Mouse (Mus musculus): ENCODE data around the gene Fzd2. TPM values are rescaled to one million over a fixed set of nuclear protein-coding genes. Genes with fewer than 3 reads are reported as not detected.
A peak's percentile ranks its signal among the peaks of the same experiment; 100 is the strongest.
"Not testable (repeated sequence)": the region's sequence is repeated elsewhere in the genome, so short reads cannot be mapped to it uniquely, and the experiment has no call there.

Gene Fzd2
- 45.8 and 47.6 TPM in 2 replicates for polyA plus RNA-seq (2015; fragmentation: Nextera tagmentation; extraction: Ambion mirVana)

GRCm38 (mm10) chr11:102604010-102604584 is at the start of gene Fzd2:
Fzd2 (plus strand) TSS chr11:102604396.
- H3K36me3 ChIP-seq = no peaks in the 10 kb centered on the region
- H3K27ac ChIP-seq (replicated peaks) = peak within 1 kb of the TSS; percentile 99
- no peaks in the 10 kb centered on the region for H3K27me3 ChIP-seq
- peak; percentile 93 for ATAC-seq (ENCODE audit: insufficient number of reproducible peaks, low FRiP score, low TSS enrichment, low read depth)
- WGBS = under 1% methylated on average over 28 of the region's 31 CpGs
- H3K4me3 ChIP-seq (replicated peaks) = peak within 1 kb of the TSS; percentile 87
- H3K4me1 ChIP-seq = peaks cover 18% of the 10 kb centered on the region
- peak within 1 kb of the TSS; percentile 72 for H3K4me2 ChIP-seq (replicated peaks)
- H3K9ac ChIP-seq = peak within 1 kb of the TSS; percentile 85
- H3K9me3 ChIP-seq (replicated peaks) = no peaks in the 10 kb centered on the region

GRCm38 (mm10) chr11:102555400-102556030 is 48.7 kb upstream of the Fzd2 start:
- Histone ChIP-seq H3K9me3 (replicated peaks) (no peaks in the 10 kb centered on the region), H3K36me3 (no peaks in the 10 kb centered on the region), H3K27me3 (no peaks in the 10 kb centered on the region), H3K4me2 (replicated peaks) (peak overlapping the region; percentile 57), H3K27ac (replicated peaks) (peak overlapping the region; percentile 96), H3K4me1 (peaks cover 17% of the 10 kb centered on the region), H3K4me3 (replicated peaks) (peak overlapping the region; percentile 100), H3K9ac (peak overlapping the region; percentile 95)
- under 1% methylated on average over 39 of the region's 39 CpGs for WGBS
- ATAC-seq (ENCODE audit: insufficient number of reproducible peaks, low FRiP score, low TSS enrichment, low read depth) = peak; percentile 45

GRCm38 (mm10) chr11:102556031-102556715 is 48.0 kb upstream of the Fzd2 start, which contains the start of gene Gpatch8:
Gpatch8 (minus strand) TSS chr11:102556392.
- peak within 1 kb of the TSS; percentile 100 for H3K4me3 ChIP-seq (replicated peaks)
- H3K27ac ChIP-seq (replicated peaks) = peak within 1 kb of the TSS; percentile 96
- H3K27me3 ChIP-seq = no peaks in the 10 kb centered on the region
- ATAC-seq (ENCODE audit: insufficient number of reproducible peaks, low FRiP score, low TSS enrichment, low read depth) = peak; percentile 98
- peaks cover 15% of the 10 kb centered on the region for H3K4me1 ChIP-seq
- no peaks in the 10 kb centered on the region for H3K9me3 ChIP-seq (replicated peaks)
- H3K4me2 ChIP-seq (replicated peaks) = peak within 1 kb of the TSS; percentile 57
- H3K36me3 ChIP-seq = no peaks in the 10 kb centered on the region
- WGBS = under 1% methylated on average over 45 of the region's 55 CpGs
- H3K9ac ChIP-seq = peak within 1 kb of the TSS; percentile 95

GRCm38 (mm10) chr11:102556716-102557074 is 47.5 kb upstream of the Fzd2 start:
- Histone ChIP-seq H3K27ac (replicated peaks) (peak overlapping the region; percentile 96), H3K36me3 (no peaks in the 10 kb centered on the region), H3K4me2 (replicated peaks) (peak overlapping the region; percentile 57), H3K27me3 (no peaks in the 10 kb centered on the region), H3K9ac (no peak overlapping the region), H3K9me3 (replicated peaks) (no peaks in the 10 kb centered on the region), H3K4me3 (replicated peaks) (peak overlapping the region; percentile 100), H3K4me1 (peaks cover 14% of the 10 kb centered on the region)
- ATAC-seq (ENCODE audit: insufficient number of reproducible peaks, low FRiP score, low TSS enrichment, low read depth) = no peak
- 16% methylated on average over 3 of the region's 3 CpGs for WGBS

- Histone ChIP-seq H3K27ac (replicated peaks) (no peak overlapping the region), H3K4me2 (replicated peaks) (no peak overlapping the region), H3K36me3 (no peaks in the 10 kb centered on the region), H3K27me3 (no peaks in the 10 kb centered on the region), H3K4me3 (replicated peaks) (no peak overlapping the region), H3K4me1 (peaks cover 14% of the 10 kb centered on the region), H3K9ac (no peak overlapping the region), H3K9me3 (replicated peaks) (no peaks in the 10 kb centered on the region)
- no peak for ATAC-seq (ENCODE audit: insufficient number of reproducible peaks, low FRiP score, low TSS enrichment, low read depth)
- WGBS = 88% methylated on average over 1 of the region's 1 CpGs
These were observed 46.8 kb upstream of the Fzd2 start for GRCm38 (mm10) chr11:102557386-102557785.

GRCm38 (mm10) chr11:102558704-102559103 is 45.5 kb upstream of the Fzd2 start:
- no peak for ATAC-seq (ENCODE audit: insufficient number of reproducible peaks, low FRiP score, low TSS enrichment, low read depth)
- Histone ChIP-seq H3K4me1 (peaks cover 11% of the 10 kb centered on the region), H3K9ac (no peak overlapping the region), H3K9me3 (replicated peaks) (no peaks in the 10 kb centered on the region), H3K27me3 (no peaks in the 10 kb centered on the region), H3K4me3 (replicated peaks) (no peak overlapping the region), H3K36me3 (no peaks in the 10 kb centered on the region), H3K27ac (replicated peaks) (no peak overlapping the region), H3K4me2 (replicated peaks) (no peak overlapping the region)
- 95% methylated on average over 4 of the region's 5 CpGs for WGBS

GRCm38 (mm10) chr11:102564952-102565671 is 39.1 kb upstream of the Fzd2 start:
- 83% methylated on average over 14 of the region's 14 CpGs for WGBS
- not testable (repeated sequence) for H3K36me3 ChIP-seq; ATAC-seq (ENCODE audit: insufficient number of reproducible peaks, low FRiP score, low TSS enrichment, low read depth); H3K27ac ChIP-seq (replicated peaks); H3K9ac ChIP-seq; H3K4me1 ChIP-seq; H3K4me3 ChIP-seq (replicated peaks); H3K9me3 ChIP-seq (replicated peaks); H3K4me2 ChIP-seq (replicated peaks); H3K27me3 ChIP-seq

GRCm38 (mm10) chr11:102565741-102566140 is 38.5 kb upstream of the Fzd2 start:
- Histone ChIP-seq H3K27me3 (no peaks in the 10 kb centered on the region), H3K4me2 (replicated peaks) (no peak overlapping the region), H3K27ac (replicated peaks) (no peak overlapping the region), H3K4me3 (replicated peaks) (no peak overlapping the region), H3K9ac (no peak overlapping the region), H3K4me1 (no peaks in the 10 kb centered on the region), H3K36me3 (no peaks in the 10 kb centered on the region), H3K9me3 (replicated peaks) (no peaks in the 10 kb centered on the region)
- ATAC-seq (ENCODE audit: insufficient number of reproducible peaks, low FRiP score, low TSS enrichment, low read depth) = no peak

- H3K9ac ChIP-seq = no peak overlapping the region
- 96% methylated on average over 1 of the region's 1 CpGs for whole genome bisulfite sequencing
- no peak overlapping the region for H3K4me2 ChIP-seq (replicated peaks)
- no peak overlapping the region for H3K4me3 ChIP-seq (replicated peaks)
- H3K27ac ChIP-seq (replicated peaks) = no peak overlapping the region
- no peaks in the 10 kb centered on the region for H3K4me1 ChIP-seq
- no peak for ATAC-seq (ENCODE audit: insufficient number of reproducible peaks, low FRiP score, low TSS enrichment, low read depth)
- H3K36me3 ChIP-seq = no peaks in the 10 kb centered on the region
- no peaks in the 10 kb centered on the region for H3K27me3 ChIP-seq
- H3K9me3 ChIP-seq (replicated peaks) = no peaks in the 10 kb centered on the region
These were observed 37.9 kb upstream of the Fzd2 start for GRCm38 (mm10) chr11:102566290-102566689.

GRCm38 (mm10) chr11:102567157-102567556 is 37.0 kb upstream of the Fzd2 start:
- Histone ChIP-seq H3K36me3 (no peaks in the 10 kb centered on the region), H3K27me3 (no peaks in the 10 kb centered on the region), H3K27ac (replicated peaks) (no peak overlapping the region), H3K9ac (no peak overlapping the region), H3K4me2 (replicated peaks) (no peak overlapping the region), H3K4me3 (replicated peaks) (no peak overlapping the region), H3K4me1 (no peaks in the 10 kb centered on the region), H3K9me3 (replicated peaks) (no peaks in the 10 kb centered on the region)
- WGBS = 84% methylated on average over 6 of the region's 6 CpGs
- no peak for ATAC-seq (ENCODE audit: insufficient number of reproducible peaks, low FRiP score, low TSS enrichment, low read depth)

GRCm38 (mm10) chr11:102567723-102568122 is 36.5 kb upstream of the Fzd2 start:
- no peaks in the 10 kb centered on the region for H3K27me3 ChIP-seq
- no peaks in the 10 kb centered on the region for H3K36me3 ChIP-seq
- H3K9me3 ChIP-seq (replicated peaks) = no peaks in the 10 kb centered on the region
- H3K4me1 ChIP-seq = no peaks in the 10 kb centered on the region
- no peak overlapping the region for H3K4me2 ChIP-seq (replicated peaks)
- H3K4me3 ChIP-seq (replicated peaks) = no peak overlapping the region
- ATAC-seq (ENCODE audit: insufficient number of reproducible peaks, low FRiP score, low TSS enrichment, low read depth) = no peak
- no peak overlapping the region for H3K9ac ChIP-seq
- 95% methylated on average over 15 of the region's 15 CpGs for WGBS
- no peak overlapping the region for H3K27ac ChIP-seq (replicated peaks)

All from embryonic facial prominence, embryonic 15.5 days (tissue).